Mouse (Mus musculus): ENCODE results near the gene P2rx1. TPM values are rescaled to one million over a fixed set of nuclear protein-coding genes. Genes with fewer than 3 reads are reported as not detected.

P2rx1 gene
- polyA plus RNA-seq, 1 experiment from 2014 or later = 0.41 TPM

DNA sequence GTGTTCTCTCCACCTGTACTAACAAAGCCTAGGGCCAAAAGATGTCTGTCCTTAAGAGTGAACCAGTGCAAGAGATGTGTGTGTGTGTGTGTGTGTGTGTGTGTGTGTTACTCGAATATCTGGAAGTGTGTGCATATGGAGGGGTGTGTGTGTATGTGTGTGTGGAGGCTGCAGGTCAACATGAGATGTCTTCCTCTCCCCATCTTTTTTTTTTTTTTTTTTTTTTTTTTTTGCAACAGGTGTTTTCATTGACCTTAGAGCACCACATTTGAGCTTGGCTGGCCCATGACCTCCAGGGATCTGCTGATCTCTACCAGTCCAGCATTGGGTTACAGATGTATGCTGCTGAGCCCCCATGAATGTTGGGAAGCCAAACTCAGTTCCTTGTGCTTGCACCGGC is 2.1 kb upstream of the P2rx1 start:
- H3K9ac ChIP-seq (replicated peaks; ENCODE audit: low read length) = no peak overlapping the region
- H3K36me3 ChIP-seq (ENCODE audit: control insufficient read depth, insufficient read depth, low read length) = no peaks in the 10 kb centered on the region
- no peaks in the 10 kb centered on the region for H3K4me1 ChIP-seq (ENCODE audit: control insufficient read depth, insufficient read depth, low read length)
- H3K27me3 ChIP-seq (ENCODE audit: control insufficient read depth, insufficient read depth, low read length) = no peaks in the 10 kb centered on the region
- DNase-seq = no peak
- no peak overlapping the region for H3K4me3 ChIP-seq (replicated peaks; ENCODE audit: low read depth, low read length)
- WGBS = 83% methylated on average over 2 of the region's 2 CpGs
- no peak for ATAC-seq (ENCODE audit: low FRiP score, low TSS enrichment)
- H3K9me3 ChIP-seq (ENCODE audit: control insufficient read depth, low read length) = no peaks in the 10 kb centered on the region
- no peak overlapping the region for H3K4me2 ChIP-seq (ENCODE audit: low read length)
- H3K27ac ChIP-seq (replicated peaks; ENCODE audit: low read depth, low read length) = no peak overlapping the region

DNA sequence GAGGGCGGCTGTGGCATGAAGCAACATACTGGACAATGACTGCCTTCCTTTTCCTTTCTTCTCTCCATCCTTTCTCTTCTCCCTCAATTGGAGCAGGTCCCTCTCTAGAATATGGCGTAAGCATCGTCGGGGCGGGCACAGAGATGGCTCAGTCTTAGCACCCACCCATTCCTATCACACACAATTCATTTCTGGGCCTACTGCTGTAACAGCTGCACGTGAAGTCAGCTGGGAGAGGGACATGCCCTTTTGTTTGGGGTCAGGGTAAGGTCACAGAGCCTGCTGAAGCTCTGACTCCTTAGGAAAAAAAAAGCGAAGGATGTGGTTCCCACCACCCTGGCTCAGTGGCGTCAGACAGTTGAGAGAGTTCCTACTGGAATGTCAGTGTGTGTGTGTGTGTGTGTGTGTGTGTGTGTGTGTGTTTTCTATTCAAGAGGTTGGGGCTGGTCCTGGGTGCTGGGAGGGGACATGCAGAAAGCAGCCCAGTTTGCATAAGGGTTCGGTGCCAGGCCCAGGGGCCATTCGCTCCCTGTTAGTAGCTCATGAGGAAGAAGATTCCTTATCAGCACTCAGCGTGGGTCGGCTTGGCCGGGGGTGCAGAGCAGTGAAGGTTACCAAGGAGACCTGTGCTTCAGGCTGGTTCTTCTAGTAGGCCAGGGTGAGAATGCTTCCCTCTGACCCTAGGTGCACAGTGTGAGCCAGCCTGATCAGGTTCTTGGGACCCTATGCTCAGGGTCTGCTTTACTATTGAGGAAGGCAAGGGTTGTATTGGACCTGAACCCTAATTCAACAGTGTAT is 1.2 kb upstream of the P2rx1 start:
- Histone ChIP-seq H3K4me2 (ENCODE audit: low read length) (no peak overlapping the region), H3K9ac (replicated peaks; ENCODE audit: low read length) (no peak overlapping the region), H3K27ac (replicated peaks; ENCODE audit: low read depth, low read length) (no peak overlapping the region), H3K9me3 (ENCODE audit: control insufficient read depth, low read length) (no peaks in the 10 kb centered on the region), H3K4me3 (replicated peaks; ENCODE audit: low read depth, low read length) (no peak overlapping the region), H3K36me3 (ENCODE audit: control insufficient read depth, insufficient read depth, low read length) (no peaks in the 10 kb centered on the region), H3K27me3 (ENCODE audit: control insufficient read depth, insufficient read depth, low read length) (no peaks in the 10 kb centered on the region), H3K4me1 (ENCODE audit: control insufficient read depth, insufficient read depth, low read length) (no peaks in the 10 kb centered on the region)
- ATAC-seq (ENCODE audit: low FRiP score, low TSS enrichment) (no peak), DNase-seq (no peak)
- WGBS = 83% methylated on average over 13 of the region's 13 CpGs

- Histone ChIP-seq H3K36me3 (ENCODE audit: control insufficient read depth, insufficient read depth, low read length) (no peaks in the 10 kb centered on the region), H3K4me1 (ENCODE audit: control insufficient read depth, insufficient read depth, low read length) (no peaks in the 10 kb centered on the region), H3K4me2 (ENCODE audit: low read length) (no peak overlapping the region), H3K27me3 (ENCODE audit: control insufficient read depth, insufficient read depth, low read length) (no peaks in the 10 kb centered on the region), H3K27ac (replicated peaks; ENCODE audit: low read depth, low read length) (no peak overlapping the region), H3K4me3 (replicated peaks; ENCODE audit: low read depth, low read length) (no peak overlapping the region), H3K9me3 (ENCODE audit: control insufficient read depth, low read length) (no peaks in the 10 kb centered on the region), H3K9ac (replicated peaks; ENCODE audit: low read length) (no peak overlapping the region)
- 13% methylated on average over 6 of the region's 6 CpGs for WGBS
- no peak for ATAC-seq (ENCODE audit: low FRiP score, low TSS enrichment)
- DNase-seq = peak; percentile 77
Measured at GRCm38 (mm10) chr11:73001029-73001428, 2.1 kb downstream of the P2rx1 start.

DNA sequence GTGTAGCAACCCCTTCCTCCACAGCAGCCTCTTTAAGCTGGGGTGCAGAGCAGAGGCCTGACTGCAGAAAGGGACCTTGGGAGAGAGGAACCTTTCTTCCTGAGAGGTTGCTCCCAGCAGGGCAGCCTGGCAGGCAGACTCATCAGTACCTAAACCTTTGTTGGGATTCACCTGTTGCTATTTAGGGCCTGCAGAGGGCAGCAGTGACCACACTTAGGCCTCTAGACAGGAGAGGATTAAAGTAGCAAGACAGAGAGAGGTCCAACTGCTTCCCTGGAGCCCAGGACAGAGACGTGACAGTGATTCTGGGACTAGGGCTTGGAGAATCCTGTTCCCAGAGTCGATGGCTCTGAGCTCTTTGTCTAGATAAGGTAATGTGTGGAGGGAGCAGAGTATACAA is 7.5 kb downstream of the P2rx1 start:
- H3K4me2 ChIP-seq (ENCODE audit: low read length) = no peak overlapping the region
- H3K4me1 ChIP-seq (ENCODE audit: control insufficient read depth, insufficient read depth, low read length) = no peaks in the 10 kb centered on the region
- DNase-seq (peak; percentile 80), ATAC-seq (ENCODE audit: low FRiP score, low TSS enrichment) (no peak)
- no peaks in the 10 kb centered on the region for H3K9me3 ChIP-seq (ENCODE audit: control insufficient read depth, low read length)
- H3K9ac ChIP-seq (replicated peaks; ENCODE audit: low read length) = no peak overlapping the region
- H3K27ac ChIP-seq (replicated peaks; ENCODE audit: low read depth, low read length) = no peak overlapping the region
- no peaks in the 10 kb centered on the region for H3K36me3 ChIP-seq (ENCODE audit: control insufficient read depth, insufficient read depth, low read length)
- no peak overlapping the region for H3K4me3 ChIP-seq (replicated peaks; ENCODE audit: low read depth, low read length)
- H3K27me3 ChIP-seq (ENCODE audit: control insufficient read depth, insufficient read depth, low read length) = no peaks in the 10 kb centered on the region
- WGBS = 1% methylated on average over 2 of the region's 2 CpGs

DNA sequence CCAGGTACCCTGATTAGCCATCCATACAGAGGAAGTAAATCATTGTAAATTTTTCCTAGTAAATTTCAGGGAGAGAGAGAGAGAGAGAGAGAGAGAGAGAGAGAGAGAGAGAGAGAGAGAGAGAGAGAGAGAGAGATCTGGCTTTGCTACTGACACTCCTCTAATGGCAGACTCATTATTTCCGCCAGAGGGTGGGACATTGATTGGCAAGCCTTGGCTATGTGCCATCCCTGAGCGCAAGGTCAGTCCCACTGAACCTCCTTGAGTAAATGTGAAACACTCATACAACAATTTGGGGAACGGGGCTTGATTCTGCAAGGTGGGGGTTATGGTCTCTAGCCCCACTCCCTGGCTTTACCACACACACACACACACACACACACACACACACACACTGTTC is 8.2 kb downstream of the P2rx1 start:
- no peaks in the 10 kb centered on the region for H3K4me1 ChIP-seq (ENCODE audit: control insufficient read depth, insufficient read depth, low read length)
- H3K4me3 ChIP-seq (replicated peaks; ENCODE audit: low read depth, low read length) = no peak overlapping the region
- no peak overlapping the region for H3K27ac ChIP-seq (replicated peaks; ENCODE audit: low read depth, low read length)
- DNase-seq (peak; percentile 27), ATAC-seq (ENCODE audit: low FRiP score, low TSS enrichment) (no peak)
- no peak overlapping the region for H3K9ac ChIP-seq (replicated peaks; ENCODE audit: low read length)
- no peaks in the 10 kb centered on the region for H3K9me3 ChIP-seq (ENCODE audit: control insufficient read depth, low read length)
- 61% methylated on average over 3 of the region's 3 CpGs for WGBS
- H3K27me3 ChIP-seq (ENCODE audit: control insufficient read depth, insufficient read depth, low read length) = no peaks in the 10 kb centered on the region
- no peak overlapping the region for H3K4me2 ChIP-seq (ENCODE audit: low read length)
- no peaks in the 10 kb centered on the region for H3K36me3 ChIP-seq (ENCODE audit: control insufficient read depth, insufficient read depth, low read length)

GRCm38 (mm10) chr11:73007698-73008481 is 9.0 kb downstream of the P2rx1 start:
- Histone ChIP-seq H3K4me1 (ENCODE audit: control insufficient read depth, insufficient read depth, low read length) (no peaks in the 10 kb centered on the region), H3K27me3 (ENCODE audit: control insufficient read depth, insufficient read depth, low read length) (no peaks in the 10 kb centered on the region), H3K27ac (replicated peaks; ENCODE audit: low read depth, low read length) (no peak overlapping the region), H3K9ac (replicated peaks; ENCODE audit: low read length) (no peak overlapping the region), H3K9me3 (ENCODE audit: control insufficient read depth, low read length) (no peaks in the 10 kb centered on the region), H3K36me3 (ENCODE audit: control insufficient read depth, insufficient read depth, low read length) (no peaks in the 10 kb centered on the region), H3K4me3 (replicated peaks; ENCODE audit: low read depth, low read length) (no peak overlapping the region), H3K4me2 (ENCODE audit: low read length) (no peak overlapping the region)
- 68% methylated on average over 11 of the region's 11 CpGs for WGBS
- ATAC-seq (ENCODE audit: low FRiP score, low TSS enrichment) (no peak), DNase-seq (peak; percentile 76)

GRCm38 (mm10) chr11:73008826-73009225 is 9.9 kb downstream of the P2rx1 start:
- ATAC-seq (ENCODE audit: low FRiP score, low TSS enrichment) = no peak
- no peak for DNase-seq
- Histone ChIP-seq H3K36me3 (ENCODE audit: control insufficient read depth, insufficient read depth, low read length) (no peaks in the 10 kb centered on the region), H3K27ac (replicated peaks; ENCODE audit: low read depth, low read length) (no peak overlapping the region), H3K27me3 (ENCODE audit: control insufficient read depth, insufficient read depth, low read length) (no peaks in the 10 kb centered on the region), H3K9me3 (ENCODE audit: control insufficient read depth, low read length) (no peaks in the 10 kb centered on the region), H3K4me1 (ENCODE audit: control insufficient read depth, insufficient read depth, low read length) (no peaks in the 10 kb centered on the region), H3K9ac (replicated peaks; ENCODE audit: low read length) (no peak overlapping the region), H3K4me2 (ENCODE audit: low read length) (no peak overlapping the region), H3K4me3 (replicated peaks; ENCODE audit: low read depth, low read length) (no peak overlapping the region)
- WGBS = 66% methylated on average over 2 of the region's 2 CpGs

GRCm38 (mm10) chr11:73009531-73010274 is 10.8 kb downstream of the P2rx1 start:
- no peak overlapping the region for H3K27ac ChIP-seq (replicated peaks; ENCODE audit: low read depth, low read length)
- DNase-seq (no peak), ATAC-seq (ENCODE audit: low FRiP score, low TSS enrichment) (no peak)
- H3K4me1 ChIP-seq (ENCODE audit: control insufficient read depth, insufficient read depth, low read length) = no peaks in the 10 kb centered on the region
- no peak overlapping the region for H3K4me2 ChIP-seq (ENCODE audit: low read length)
- H3K4me3 ChIP-seq (replicated peaks; ENCODE audit: low read depth, low read length) = no peak overlapping the region
- H3K27me3 ChIP-seq (ENCODE audit: control insufficient read depth, insufficient read depth, low read length) = no peaks in the 10 kb centered on the region
- no peaks in the 10 kb centered on the region for H3K36me3 ChIP-seq (ENCODE audit: control insufficient read depth, insufficient read depth, low read length)
- no peaks in the 10 kb centered on the region for H3K9me3 ChIP-seq (ENCODE audit: control insufficient read depth, low read length)
- WGBS = 54% methylated on average over 13 of the region's 13 CpGs
- 0 out of 2 replicates have a peak overlapping the region, but pooled peaks have one; percentile 23 for H3K9ac ChIP-seq (replicated peaks; ENCODE audit: low read length)

Measured in midbrain, embryonic 14.5 days (tissue).